Mouse (Mus musculus) stomach, postnatal 0 days (tissue): Measurements from ENCODE around the gene Tmf1.

Experiments used
- CTCF ChIP-seq: IDR thresholded peaks from 2 replicates; pipeline ENCODE4 v1.5.1; 2016; ENCODE audit warnings: antibody characterized with exemption, low read depth, mild to moderate bottlenecking, moderate library complexity
- EP300 ChIP-seq: optimal IDR thresholded peaks from 2 replicates; pipeline ENCODE3; 2016; ENCODE audit warnings: antibody characterized with exemption

- TF ChIP-seq CTCF (no peak), EP300 (no peak)
Observed at GRCm38 (mm10) chr6:97178491-97179366, at the start of gene Tmf1.
